Mouse (Mus musculus) kidney, postnatal 0 days (tissue): ENCODE data around the gene Ttc7b. TPM values are rescaled to one million over a fixed set of nuclear protein-coding genes. Genes with fewer than 3 reads are reported as not detected.

ENCODE experiments used
- ATAC-seq: fragments of 200-750 bp; cut with Nextera tagmentation; replicated peaks from 2 replicates; pipeline ENCODE4 v1.8.0; 2017; ENCODE audit warnings: low read depth, moderate number of reproducible peaks, moderate TSS enrichment, moderate library complexity; ENCODE audit not compliant: low FRiP score
- DNase-seq: peaks from one replicate; pipeline ENCODE4 v3.0.0-alpha.2; 2016; ENCODE audit warnings: low spot score
- H3K27ac ChIP-seq: fragments of 300-500 bp; sonication (generic); 2 replicates; pipeline ENCODE4 v1.5.1; 2014; ENCODE audit warnings: mild to moderate bottlenecking
- H3K27me3 ChIP-seq: fragments of 300-500 bp; sonication (generic); 2 replicates; pipeline ENCODE4 v1.6.1; 2014; ENCODE audit warnings: low read length, mixed read lengths; ENCODE audit not compliant: insufficient read depth
- H3K36me3 ChIP-seq: fragments of 300-500 bp; sonication (generic); 2 replicates; pipeline ENCODE4 v1.6.1; 2014; ENCODE audit warnings: low read length, mixed read lengths; ENCODE audit not compliant: insufficient read depth
- H3K4me1 ChIP-seq: fragments of 300-500 bp; sonication (generic); replicated peaks from 2 replicates; pipeline ENCODE4 v1.6.1; 2014; ENCODE audit warnings: antibody characterized with exemption, low read length, mixed read lengths; ENCODE audit not compliant: insufficient read depth
- H3K4me2 ChIP-seq: fragments of 300-500 bp; sonication (generic); 2 replicates; pipeline ENCODE4 v1.6.1; 2014; ENCODE audit warnings: mild to moderate bottlenecking, low read length, moderate library complexity, mixed read lengths
- H3K4me3 ChIP-seq: fragments of 300-500 bp; sonication (generic); replicated peaks from 2 replicates; pipeline ENCODE4 v1.5.1; 2014; ENCODE audit warnings: low read depth, low read length
- H3K9ac ChIP-seq: fragments of 300-500 bp; sonication (generic); 2 replicates; pipeline ENCODE4 v1.6.1; 2014; ENCODE audit warnings: low read depth, low read length
- H3K9me3 ChIP-seq: fragments of 300-500 bp; sonication (generic); replicated peaks from 2 replicates; pipeline ENCODE4 v1.6.1; 2016; ENCODE audit warnings: low read length, inconsistent platforms, mixed read lengths
- CTCF ChIP-seq: IDR thresholded peaks from 2 replicates; pipeline ENCODE4 v1.5.1; 2016; ENCODE audit warnings: antibody characterized with exemption, low read depth, mild to moderate bottlenecking, moderate library complexity
- WGBS: fragments of 180-500 bp; shearing (Covaris S2); extraction: QIAGEN DNeasy Blood & Tissue Kit; methylation state at CpG from one replicate; pipeline ENCODE4 v1.1.7; 2014; 5-methylcytosine and 5-hydroxymethylcytosine counted together
- polyA plus RNA-seq: library from polyadenylated mRNA; unstranded; fragments of >200 nt; fragmentation: Nextera tagmentation; extraction: Ambion mirVana; gene quantifications from 2 replicates; pipeline ENCODE4 v1.2.1, GENCODE M21; 2015

The Ttc7b gene
- polyA plus RNA-seq, 1 experiment from 2014 or later = 6.1 TPM

- Histone ChIP-seq H3K4me3 (no peak overlapping the region), H3K4me2 (no peak overlapping the region), H3K27me3 (no peaks in the 10 kb centered on the region), H3K4me1 (no peaks in the 10 kb centered on the region), H3K36me3 (peaks cover 21% of the 10 kb centered on the region; the same call in 1 of the 2 replicates), H3K27ac (no peak overlapping the region), H3K9me3 (no peaks in the 10 kb centered on the region), H3K9ac (no peak overlapping the region)
- ATAC-seq = 0 out of 2 replicates have a peak, but pooled peaks have one; percentile 33
- 79% methylated on average over 2 of the region's 2 CpGs for WGBS
- no peak for DNase-seq
- TF ChIP-seq CTCF = no peak
Measured at GRCm38 (mm10) chr12:100326732-100327131, 193.9 kb downstream of the Ttc7b start.

DNA sequence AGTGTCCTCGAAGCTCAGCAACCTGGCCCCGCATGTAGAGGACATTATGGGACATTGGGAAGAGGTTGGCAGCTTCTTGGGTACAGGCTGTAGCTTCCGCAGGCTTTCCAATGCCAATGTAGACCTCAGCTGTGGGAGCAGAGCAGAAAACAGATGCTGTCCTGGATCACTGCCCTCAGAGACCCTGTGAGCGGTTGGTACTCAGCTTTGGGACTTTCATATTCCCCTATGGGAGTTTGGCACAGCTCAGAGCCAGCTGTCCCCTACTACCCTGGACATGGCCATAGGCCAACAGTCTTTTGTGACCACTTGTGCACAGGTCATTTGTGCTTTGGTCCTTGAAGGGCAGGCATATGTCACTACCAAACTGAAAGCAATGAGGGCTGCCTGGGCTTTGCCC lies 195.0 kb downstream of the Ttc7b start:
- H3K27ac ChIP-seq = no peak overlapping the region
- H3K4me2 ChIP-seq = no peak overlapping the region
- no peaks in the 10 kb centered on the region for H3K27me3 ChIP-seq
- ATAC-seq (no peak), DNase-seq (no peak)
- no peak for TF ChIP-seq CTCF
- no peak overlapping the region for H3K9ac ChIP-seq
- H3K36me3 ChIP-seq = peaks cover 25% of the 10 kb centered on the region; the same call in 1 of the 2 replicates
- H3K4me3 ChIP-seq = no peak overlapping the region
- WGBS = 95% methylated on average over 4 of the region's 4 CpGs
- H3K4me1 ChIP-seq = no peaks in the 10 kb centered on the region
- no peaks in the 10 kb centered on the region for H3K9me3 ChIP-seq

- Histone ChIP-seq H3K9me3 (no peaks in the 10 kb centered on the region), H3K27me3 (no peaks in the 10 kb centered on the region), H3K27ac (no peak overlapping the region), H3K4me1 (no peaks in the 10 kb centered on the region), H3K9ac (no peak overlapping the region), H3K36me3 (peaks cover 21% of the 10 kb centered on the region; the same call in 1 of the 2 replicates), H3K4me2 (no peak overlapping the region), H3K4me3 (no peak overlapping the region)
- ATAC-seq (no peak), DNase-seq (no peak)
- WGBS = 88% methylated on average over 8 of the region's 8 CpGs
- TF ChIP-seq CTCF = no peak
Measured at GRCm38 (mm10) chr12:100325212-100325611, 195.4 kb downstream of the Ttc7b start.

DNA sequence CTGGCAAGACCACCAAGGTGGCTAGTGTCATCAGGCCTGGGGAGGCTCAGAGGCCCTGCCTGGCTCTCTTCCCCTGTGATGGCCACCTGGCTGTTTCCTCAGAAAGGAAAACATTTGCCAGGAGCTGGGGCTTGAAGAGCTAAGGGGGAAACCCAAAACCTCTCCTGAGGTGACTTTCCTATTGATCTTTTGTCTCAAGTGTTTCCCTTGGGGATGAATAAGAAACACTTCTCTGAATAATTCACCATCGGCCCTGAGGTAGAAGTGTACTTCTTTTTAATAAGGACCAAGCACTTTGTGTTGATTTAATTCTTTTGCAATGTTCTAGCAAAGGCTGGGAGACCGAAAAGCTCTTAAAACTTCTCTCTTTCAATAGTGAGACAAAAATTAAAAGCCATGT lies 197.0 kb downstream of the Ttc7b start:
- no peaks in the 10 kb centered on the region for H3K9me3 ChIP-seq
- H3K4me3 ChIP-seq = no peak overlapping the region
- H3K4me2 ChIP-seq = no peak overlapping the region
- TF ChIP-seq CTCF = no peak
- ATAC-seq (no peak), DNase-seq (no peak)
- H3K4me1 ChIP-seq = no peaks in the 10 kb centered on the region
- H3K36me3 ChIP-seq = peaks cover 19% of the 10 kb centered on the region; the same call in 1 of the 2 replicates
- H3K27me3 ChIP-seq = no peaks in the 10 kb centered on the region
- 70% methylated on average over 2 of the region's 2 CpGs for WGBS
- H3K27ac ChIP-seq = no peak overlapping the region
- H3K9ac ChIP-seq = no peak overlapping the region

- no peak for ATAC-seq
- no peaks in the 10 kb centered on the region for H3K27me3 ChIP-seq
- no peak overlapping the region for H3K9ac ChIP-seq
- no peak for TF ChIP-seq CTCF
- H3K36me3 ChIP-seq = peaks cover 19% of the 10 kb centered on the region; the same call in 1 of the 2 replicates
- no peak overlapping the region for H3K4me2 ChIP-seq
- H3K9me3 ChIP-seq = no peaks in the 10 kb centered on the region
- H3K4me1 ChIP-seq = no peaks in the 10 kb centered on the region
- no peak overlapping the region for H3K27ac ChIP-seq
- H3K4me3 ChIP-seq = no peak overlapping the region
- no peak for DNase-seq
- WGBS = 90% methylated on average over 2 of the region's 2 CpGs
Measured at GRCm38 (mm10) chr12:100322225-100322624, 198.4 kb downstream of the Ttc7b start.

GRCm38 (mm10) chr12:100321545-100321944 lies 199.1 kb downstream of the Ttc7b start:
- Histone ChIP-seq H3K27me3 (no peaks in the 10 kb centered on the region), H3K36me3 (peaks cover 19% of the 10 kb centered on the region; the same call in 1 of the 2 replicates), H3K9me3 (no peaks in the 10 kb centered on the region), H3K9ac (no peak overlapping the region), H3K4me2 (no peak overlapping the region), H3K4me3 (no peak overlapping the region), H3K27ac (no peak overlapping the region), H3K4me1 (no peaks in the 10 kb centered on the region)
- DNase-seq = no peak
- ATAC-seq = no peak
- no peak for TF ChIP-seq CTCF
- 91% methylated on average over 4 of the region's 4 CpGs for WGBS

GRCm38 (mm10) chr12:100319746-100320145 lies 200.9 kb downstream of the Ttc7b start:
- Histone ChIP-seq H3K9me3 (no peaks in the 10 kb centered on the region), H3K27ac (no peak overlapping the region), H3K36me3 (peaks cover 12% of the 10 kb centered on the region; the same call in 1 of the 2 replicates), H3K4me1 (no peaks in the 10 kb centered on the region), H3K9ac (no peak overlapping the region), H3K4me2 (no peak overlapping the region), H3K27me3 (no peaks in the 10 kb centered on the region), H3K4me3 (no peak overlapping the region)
- ATAC-seq = no peak
- WGBS = 87% methylated on average over 4 of the region's 4 CpGs
- no peak for TF ChIP-seq CTCF
- DNase-seq = no peak
